Mouse (Mus musculus): Measurements from ENCODE around the gene Rbm20.

Rbm20 gene

DNA sequence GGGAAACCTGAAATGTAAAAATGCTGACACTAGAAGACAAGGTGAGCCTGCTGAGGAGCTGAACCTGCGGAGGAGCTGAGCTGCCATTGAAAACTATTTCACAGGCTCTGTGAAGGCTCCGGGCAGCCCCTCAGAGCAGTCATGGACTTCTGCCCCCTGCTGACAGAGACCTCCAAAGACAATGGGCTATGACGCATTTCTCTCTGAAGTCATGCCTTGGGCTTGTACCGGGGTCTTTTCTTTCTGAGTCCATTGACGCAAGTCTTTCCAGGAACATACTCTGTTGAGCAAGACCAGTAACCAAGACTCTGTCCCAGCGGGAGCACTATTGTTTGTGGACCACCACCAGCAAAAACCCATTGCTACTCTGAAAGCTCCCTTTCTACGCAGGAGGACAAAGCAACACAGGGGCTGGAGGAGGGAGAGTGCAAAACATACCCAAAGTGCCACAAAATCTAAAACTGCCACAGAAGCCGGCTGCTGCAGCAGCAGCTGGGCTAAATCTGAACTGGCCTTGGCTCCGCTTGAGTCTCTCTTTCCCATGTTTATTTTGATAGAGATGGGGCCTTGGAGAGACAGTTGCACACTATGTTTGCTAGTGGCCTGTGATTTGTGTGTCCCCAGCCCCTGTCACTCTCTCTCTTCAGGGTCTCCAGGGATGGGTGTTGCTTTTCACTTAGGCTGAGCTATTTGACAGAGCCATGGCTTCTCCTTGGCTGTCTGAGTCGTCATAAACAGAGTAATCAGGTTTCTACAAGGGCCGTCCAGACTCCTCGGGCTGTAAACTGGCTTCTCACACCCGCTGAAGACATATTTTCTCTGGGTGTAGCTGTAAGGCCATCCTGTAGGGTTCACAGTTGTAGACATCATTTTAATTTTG, 144.4 kb downstream of the Rbm20 start:
- DNase-seq = no peak

- DNase-seq = no peak
Measured at GRCm38 (mm10) chr19:53823847-53824246, 146.7 kb downstream of the Rbm20 start.

- DNase-seq = peak; percentile 44
Measured at GRCm38 (mm10) chr19:53824872-53825680, 148.0 kb downstream of the Rbm20 start.

DNA sequence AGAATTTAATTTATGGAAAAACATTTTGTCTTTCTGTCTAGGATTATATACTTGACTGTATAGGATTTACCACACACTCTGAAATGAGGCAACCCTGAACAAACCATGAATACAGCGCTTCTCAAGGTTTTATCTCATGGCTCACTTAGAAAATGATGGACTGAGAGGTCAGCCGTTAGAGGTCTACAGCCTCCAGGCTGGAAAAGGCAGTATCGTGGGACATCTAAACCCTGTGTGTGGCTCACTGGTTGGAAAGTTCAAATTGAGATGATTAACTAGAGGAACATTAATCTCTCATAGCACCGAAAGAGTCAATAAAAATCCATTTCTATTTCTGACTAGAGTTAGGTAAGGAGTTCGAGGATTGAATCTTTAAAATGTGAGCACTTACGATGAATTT, 152.9 kb downstream of the Rbm20 start:
- no peak for DNase-seq

DNA sequence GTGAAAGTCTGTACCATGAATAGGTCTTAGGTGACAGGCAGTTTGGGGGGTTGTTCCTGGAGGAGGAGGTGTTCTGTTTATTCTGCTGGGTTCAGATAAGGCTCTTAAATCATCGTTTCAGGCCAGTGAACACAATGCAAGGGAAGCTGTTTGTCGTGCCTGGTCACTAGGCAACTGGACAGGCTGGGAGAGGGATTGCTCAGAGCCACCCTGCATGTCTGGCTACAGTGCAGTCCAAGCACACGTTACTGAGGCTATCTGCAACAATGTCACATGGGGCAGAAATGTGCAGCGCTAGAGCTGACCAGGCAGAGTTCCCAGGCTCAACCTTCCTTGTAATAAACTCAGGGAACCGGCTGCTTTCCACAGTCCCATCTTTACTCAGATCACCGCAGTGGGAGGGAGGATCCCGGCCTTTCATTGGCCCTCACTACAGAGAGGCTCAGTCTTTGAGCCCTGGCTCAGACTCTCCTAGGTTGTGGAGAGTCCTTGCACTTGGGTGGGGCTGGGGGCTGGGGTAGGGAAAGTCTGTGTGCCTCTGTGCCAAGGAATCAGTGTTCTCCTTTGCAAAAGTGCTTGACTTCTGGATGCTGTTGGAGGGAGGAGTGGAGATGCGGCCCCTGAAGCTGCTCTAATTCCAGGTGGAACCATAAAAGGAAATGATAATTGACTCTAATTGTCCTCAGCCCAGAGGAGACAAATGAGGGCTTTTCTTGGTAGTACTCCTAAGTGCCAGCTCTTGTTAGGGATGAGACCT, 153.5 kb downstream of the Rbm20 start:
- DNase-seq = no peak

- no peak for DNase-seq
Measured at GRCm38 (mm10) chr19:53831164-53831448, 154.0 kb downstream of the Rbm20 start.

GRCm38 (mm10) chr19:53832512-53832911, 155.4 kb downstream of the Rbm20 start:
- no peak for DNase-seq

DNA sequence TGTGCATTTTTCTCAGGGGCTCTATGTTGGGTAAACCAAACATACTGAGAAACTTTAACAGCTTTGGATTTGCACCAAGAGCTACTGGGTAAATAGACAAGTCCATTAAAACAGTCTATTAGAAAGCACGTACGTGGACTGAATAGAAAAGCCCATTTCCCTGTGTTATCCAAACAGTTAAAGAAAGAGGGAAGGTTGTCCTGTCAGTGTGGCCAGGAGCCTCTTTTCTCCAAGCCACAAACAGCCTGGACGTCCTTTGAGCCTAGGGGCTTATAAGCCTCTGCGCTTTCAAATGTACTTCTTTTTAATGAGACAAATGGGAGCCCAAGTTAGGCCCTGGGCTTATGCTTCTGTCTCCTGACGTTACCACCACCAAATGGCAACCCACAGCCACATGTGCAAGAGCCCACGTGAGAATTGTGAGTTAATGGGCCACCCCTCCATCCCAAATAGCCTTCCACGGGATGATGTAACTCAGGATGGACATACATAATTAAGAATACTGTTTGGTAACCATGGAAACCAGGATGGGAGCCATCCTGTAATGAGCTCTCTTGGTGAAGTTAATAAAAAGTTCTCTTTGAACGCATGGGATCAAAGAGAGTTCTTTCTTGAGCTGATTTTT, 156.8 kb downstream of the Rbm20 start:
- no peak for DNase-seq

- DNase-seq = no peak
Measured at GRCm38 (mm10) chr19:53836569-53837454, 159.7 kb downstream of the Rbm20 start.

DNA sequence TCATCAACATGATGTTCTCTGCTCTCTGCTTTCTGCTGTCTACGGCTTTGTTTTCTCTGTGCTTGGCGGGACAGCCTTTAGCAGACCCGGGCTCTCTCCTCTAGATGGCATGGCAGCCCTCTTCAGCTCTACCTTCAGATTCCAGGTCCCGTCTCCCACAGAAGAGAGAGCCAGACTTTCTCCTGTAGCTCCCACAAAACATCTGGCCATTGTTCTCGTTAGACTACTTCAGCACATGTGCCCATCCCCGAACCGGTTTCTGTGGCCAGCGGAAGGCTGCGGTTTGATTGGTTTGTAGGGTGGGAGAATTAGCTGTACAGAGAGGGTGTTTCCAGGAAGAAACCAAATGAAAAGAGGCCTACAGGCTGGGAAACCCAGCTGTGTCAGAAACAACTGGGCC, 161.7 kb downstream of the Rbm20 start:
- no peak for DNase-seq

GRCm38 (mm10) chr19:53839837-53840236, 162.7 kb downstream of the Rbm20 start:
- DNase-seq = no peak

- no peak for DNase-seq
Measured at GRCm38 (mm10) chr19:53841915-53842314, 164.8 kb downstream of the Rbm20 start.

- no peak for DNase-seq
Measured at GRCm38 (mm10) chr19:53843972-53844371, 166.9 kb downstream of the Rbm20 start.

DNA sequence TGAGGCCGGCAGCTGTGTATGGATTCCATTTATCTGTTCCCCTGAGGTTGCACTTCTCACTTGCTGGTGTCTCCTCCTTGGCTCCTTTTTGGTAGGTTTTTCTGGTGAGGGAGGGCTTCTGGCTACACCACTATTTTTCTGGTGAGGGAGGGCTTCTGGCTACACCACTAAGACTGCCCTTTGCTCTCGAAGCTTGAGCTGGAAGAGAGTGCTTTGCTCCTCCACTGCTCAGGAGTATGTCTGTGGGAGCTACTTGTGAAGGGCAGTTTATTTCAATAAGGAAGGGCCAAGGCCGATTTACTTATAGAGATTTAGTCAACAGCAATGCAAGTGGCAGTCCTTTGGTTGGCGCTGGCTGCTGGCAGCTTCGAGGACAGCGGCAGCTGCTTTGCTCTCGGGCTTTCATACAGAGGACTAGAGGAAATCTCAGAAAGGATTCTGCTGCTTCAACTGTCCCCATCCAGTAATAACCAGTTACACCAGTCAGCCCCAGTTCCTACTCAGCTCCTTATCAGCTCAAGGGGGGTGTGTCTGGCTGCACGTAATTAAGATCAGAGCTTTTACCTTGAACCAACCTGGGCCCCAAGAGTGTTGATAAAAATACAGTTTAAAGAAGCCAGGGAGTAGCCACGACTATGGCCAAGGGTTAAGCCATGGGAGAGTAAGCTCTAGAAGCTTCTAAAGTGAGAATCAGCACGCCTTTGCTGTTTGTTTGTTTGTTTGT, 171.3 kb downstream of the Rbm20 start:
- DNase-seq = no peak

GRCm38 (mm10) chr19:53850166-53850922, 173.2 kb downstream of the Rbm20 start:
- peak; percentile 45 for DNase-seq

GRCm38 (mm10) chr19:53851352-53851751, 174.2 kb downstream of the Rbm20 start:
- no peak for DNase-seq

GRCm38 (mm10) chr19:53851826-53852698, 175.0 kb downstream of the Rbm20 start:
- DNase-seq = no peak

- DNase-seq = peak; percentile 83
Measured at GRCm38 (mm10) chr19:53852699-53853451, 175.8 kb downstream of the Rbm20 start.

DNA sequence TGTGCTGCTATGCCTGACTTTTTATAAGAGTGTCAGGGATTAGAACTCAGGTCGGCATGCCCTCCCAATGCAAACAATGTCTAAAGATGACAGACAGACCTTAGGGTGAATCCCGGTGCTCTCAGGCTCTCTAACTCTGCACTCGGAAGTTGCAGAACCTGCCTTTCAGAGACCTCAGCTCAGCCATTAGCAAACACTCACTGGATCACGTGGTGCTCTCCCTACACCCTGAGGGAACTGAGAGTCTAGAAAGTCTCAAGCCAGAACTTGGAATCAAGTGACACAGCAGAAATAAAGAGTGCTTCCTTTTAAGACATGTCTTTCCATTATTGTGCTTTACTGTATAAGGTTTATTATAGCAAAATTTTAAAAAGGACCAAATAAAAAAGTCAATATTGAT, 177.9 kb downstream of the Rbm20 start:
- no peak for DNase-seq
